Mouse (Mus musculus) stomach, postnatal 0 days (tissue): ENCODE measurements around the gene Rapgef3. TPM values are rescaled to one million over a fixed set of nuclear protein-coding genes. Genes with fewer than 3 reads are reported as not detected.

Experiments
- ATAC-seq: fragments of 200-750 bp; cut with Nextera tagmentation; 2 replicates; pipeline ENCODE4 v1.8.0; 2017; ENCODE audit not compliant: low FRiP score, low TSS enrichment
- DNase-seq: peaks from one replicate; pipeline ENCODE4 v3.0.0-alpha.2; 2016; ENCODE audit warnings: low spot score
- H3K27ac ChIP-seq: fragments of 300-500 bp; sonication (generic); replicated peaks from 2 replicates; pipeline ENCODE4 v1.5.1; 2014; ENCODE audit warnings: mild to moderate bottlenecking, control low read depth
- H3K27me3 ChIP-seq: fragments of 300-500 bp; sonication (generic); 2 replicates; pipeline ENCODE4 v1.6.1; 2014; ENCODE audit warnings: low read length; ENCODE audit not compliant: control insufficient read depth, insufficient read depth
- H3K36me3 ChIP-seq: fragments of 300-500 bp; sonication (generic); 2 replicates; pipeline ENCODE4 v1.6.1; 2014; ENCODE audit warnings: low read length, mixed read lengths; ENCODE audit not compliant: control insufficient read depth, insufficient read depth
- H3K4me1 ChIP-seq: fragments of 300-500 bp; sonication (generic); replicated peaks from 2 replicates; pipeline ENCODE4 v1.6.1; 2014; ENCODE audit warnings: antibody characterized with exemption; ENCODE audit not compliant: control insufficient read depth, insufficient read depth
- H3K4me2 ChIP-seq: fragments of 300-500 bp; sonication (generic); replicated peaks from 2 replicates; pipeline ENCODE4 v1.6.1; 2014; ENCODE audit warnings: low read depth, mild to moderate bottlenecking, control low read depth, moderate library complexity
- H3K4me3 ChIP-seq: fragments of 300-500 bp; sonication (generic); 2 replicates; pipeline ENCODE4 v1.5.1; 2014; ENCODE audit warnings: low read depth, low read length, control low read depth
- H3K9ac ChIP-seq: fragments of 300-500 bp; sonication (generic); 2 replicates; pipeline ENCODE4 v1.6.1; 2014; ENCODE audit warnings: mild to moderate bottlenecking, low read length, control low read depth, mixed read lengths
- H3K9me3 ChIP-seq: fragments of 300-500 bp; sonication (generic); 2 replicates; pipeline ENCODE4 v1.6.1; 2016; ENCODE audit warnings: low read length; ENCODE audit not compliant: control insufficient read depth
- CTCF ChIP-seq: IDR thresholded peaks from 2 replicates; pipeline ENCODE4 v1.5.1; 2016; ENCODE audit warnings: antibody characterized with exemption, low read depth, mild to moderate bottlenecking, moderate library complexity
- EP300 ChIP-seq: optimal IDR thresholded peaks from 2 replicates; pipeline ENCODE3; 2016; ENCODE audit warnings: antibody characterized with exemption
- WGBS: fragments of 180-500 bp; shearing (Covaris S2); extraction: QIAGEN DNeasy Blood & Tissue Kit; methylation state at CpG from one replicate; pipeline ENCODE4 v1.1.7; 2014; 5-methylcytosine and 5-hydroxymethylcytosine counted together
- polyA plus RNA-seq: library from polyadenylated mRNA; unstranded; fragments of >200 nt; fragmentation: Nextera tagmentation; extraction: Ambion mirVana; gene quantifications from 2 replicates; pipeline ENCODE4 v1.2.1, GENCODE M21; 2015

Gene Rapgef3
- polyA plus RNA-seq, 1 experiment from 2014 or later = 3.2 TPM

DNA sequence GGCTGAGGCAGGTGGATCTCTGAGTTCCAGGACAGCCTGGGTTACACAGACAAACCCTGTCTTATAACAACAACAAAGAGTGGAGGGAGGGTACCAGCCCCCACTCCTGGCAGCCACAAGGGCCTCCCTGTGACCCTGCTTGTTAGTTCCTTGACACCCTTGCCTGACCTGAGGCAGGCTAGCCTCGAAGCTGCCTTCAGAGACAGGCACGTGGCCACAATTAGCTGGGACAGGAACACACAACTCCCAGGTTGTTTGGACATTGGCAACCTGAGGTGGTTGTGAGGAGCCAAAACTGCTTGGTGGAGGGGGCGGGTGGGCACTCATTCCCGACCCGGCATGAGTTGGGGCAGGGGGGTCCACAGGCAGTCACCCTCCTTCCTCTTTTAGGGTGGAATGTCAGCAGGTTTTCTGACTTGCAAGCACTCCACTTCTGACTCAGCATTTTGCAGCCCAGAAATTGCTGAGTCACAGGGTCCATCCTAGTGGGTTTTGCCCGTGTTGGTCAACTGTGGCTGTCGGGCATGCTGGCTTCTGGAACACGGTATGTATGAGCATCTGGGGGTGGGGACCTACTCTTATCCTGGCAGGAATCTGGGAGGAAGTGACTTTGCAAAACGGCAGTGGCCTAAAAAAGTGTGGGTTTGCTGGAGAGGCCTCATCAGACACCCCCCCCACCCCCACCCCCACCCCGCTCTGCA, 18.8 kb upstream of the Rapgef3 start:
- Histone ChIP-seq H3K4me3 (no peak overlapping the region), H3K27ac (no peak overlapping the region), H3K9me3 (no peaks in the 10 kb centered on the region), H3K4me1 (peaks cover 5% of the 10 kb centered on the region; the same call in 1 of the 2 replicates), H3K36me3 (peaks cover 6% of the 10 kb centered on the region; the same call in 1 of the 2 replicates), H3K4me2 (no peak overlapping the region), H3K27me3 (no peaks in the 10 kb centered on the region), H3K9ac (no peak overlapping the region)
- DNase-seq (no peak), ATAC-seq (no peak)
- TF ChIP-seq EP300 (no peak), CTCF (no peak)
- WGBS = 60% methylated on average over 10 of the region's 10 CpGs

DNA sequence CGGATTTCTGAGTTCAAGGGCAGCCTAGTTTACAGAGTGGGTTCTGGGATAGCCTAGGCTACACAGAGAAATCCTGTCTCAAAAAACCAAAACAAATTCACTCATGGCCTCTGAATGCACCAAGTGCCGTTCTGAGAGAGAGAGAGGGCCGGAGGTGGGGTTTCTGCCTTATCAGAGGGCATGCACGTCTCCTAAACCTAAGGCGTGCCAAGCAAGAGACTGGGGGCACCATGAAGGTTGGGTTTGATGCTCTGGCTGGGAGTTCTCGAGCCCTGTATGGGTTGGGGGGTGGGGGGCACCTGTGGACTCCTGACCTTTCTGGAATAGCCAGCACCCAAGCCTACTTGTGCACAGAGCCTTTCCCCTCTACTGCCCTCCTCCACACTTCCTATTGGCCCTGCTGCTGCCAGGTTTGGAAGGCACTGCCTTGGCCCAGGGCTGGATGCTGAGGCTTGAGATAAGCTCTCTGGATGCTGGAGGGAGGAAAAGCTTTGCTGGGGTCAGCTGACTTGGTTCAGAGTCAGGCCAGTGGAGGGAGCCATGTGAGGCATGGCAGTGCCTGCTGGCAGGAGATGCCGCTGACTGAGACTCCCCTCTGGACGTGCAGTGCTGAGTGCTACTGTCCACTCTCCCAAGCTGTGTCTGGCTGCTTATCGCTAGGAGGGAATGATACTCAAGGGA, 18.1 kb upstream of the Rapgef3 start:
- Histone ChIP-seq H3K4me3 (no peak overlapping the region), H3K9me3 (no peaks in the 10 kb centered on the region), H3K4me1 (peaks cover 5% of the 10 kb centered on the region; the same call in 1 of the 2 replicates), H3K9ac (no peak overlapping the region), H3K27me3 (no peaks in the 10 kb centered on the region), H3K27ac (no peak overlapping the region), H3K4me2 (no peak overlapping the region), H3K36me3 (peaks cover 3% of the 10 kb centered on the region; the same call in 1 of the 2 replicates)
- DNase-seq = no peak
- TF ChIP-seq CTCF (peak; percentile 32; the same call in 1 of the 2 replicates), EP300 (no peak)
- WGBS = 81% methylated on average over 9 of the region's 9 CpGs
- no peak for ATAC-seq

DNA sequence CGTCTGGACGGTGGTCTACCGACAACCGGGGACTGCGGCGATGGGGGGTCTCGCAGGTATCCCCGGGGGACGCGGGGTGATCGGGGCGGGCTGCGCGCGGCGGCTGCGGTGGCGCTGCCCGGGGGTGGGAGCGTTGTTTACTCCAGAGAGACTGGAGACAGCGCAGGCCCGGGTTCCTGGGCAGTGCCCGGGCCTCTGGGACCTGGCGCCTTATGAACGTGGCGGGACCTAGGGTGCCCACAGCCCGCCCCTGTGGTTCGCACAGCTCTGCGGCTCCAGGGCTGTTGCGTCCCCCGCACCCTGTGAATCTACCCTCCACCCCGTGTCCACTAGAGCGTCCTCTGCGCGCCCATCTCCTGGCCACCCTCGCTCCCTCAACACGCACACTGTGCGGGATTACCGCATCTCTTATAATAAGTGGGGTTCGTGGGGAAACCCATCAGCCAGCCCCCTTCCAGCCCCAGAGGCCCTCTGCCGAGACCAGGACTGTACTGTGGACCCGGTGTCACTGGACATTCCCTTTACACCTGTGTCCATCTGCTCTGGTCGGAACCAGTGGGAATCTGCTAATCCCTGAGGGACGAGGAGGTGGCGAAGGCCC, 16.9 kb upstream of the Rapgef3 start:
- DNase-seq (no peak), ATAC-seq (peak; percentile 62)
- Histone ChIP-seq H3K4me1 (peaks cover 5% of the 10 kb centered on the region; the same call in 1 of the 2 replicates), H3K27me3 (no peaks in the 10 kb centered on the region), H3K9me3 (no peaks in the 10 kb centered on the region), H3K4me3 (peak overlapping the region; percentile 75), H3K4me2 (peak overlapping the region; percentile 86), H3K9ac (peak overlapping the region; percentile 86), H3K27ac (peak overlapping the region; percentile 40), H3K36me3 (no peaks in the 10 kb centered on the region)
- TF ChIP-seq CTCF (no peak), EP300 (no peak)
- 6% methylated on average over 45 of the region's 45 CpGs for WGBS

DNA sequence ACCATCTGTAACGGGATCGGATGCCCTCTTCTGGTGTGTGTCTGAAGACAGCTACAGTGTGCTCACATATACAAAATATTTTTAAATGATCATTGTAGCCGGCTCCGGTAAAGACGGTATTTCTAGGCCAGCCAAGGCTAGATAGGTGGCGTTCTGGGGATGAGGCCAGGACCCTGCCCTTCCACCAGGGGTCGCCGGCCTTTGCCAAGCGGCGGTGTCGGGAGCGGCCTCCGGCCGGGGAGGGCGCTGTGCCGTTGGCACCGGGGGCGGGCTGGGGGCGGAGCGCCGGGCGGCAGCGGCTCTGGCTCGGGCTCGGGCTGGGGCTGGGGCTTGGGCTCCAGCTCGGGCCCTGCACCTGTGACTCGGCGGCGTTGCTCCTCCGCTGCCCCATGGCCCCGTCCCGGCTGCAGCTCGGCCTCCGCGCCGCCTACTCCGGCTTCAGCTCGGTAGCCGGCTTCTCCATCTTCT, 16.4 kb upstream of the Rapgef3 start:
- Histone ChIP-seq H3K27me3 (no peaks in the 10 kb centered on the region), H3K27ac (peak overlapping the region; percentile 40), H3K4me2 (peak overlapping the region; percentile 86), H3K4me3 (peak overlapping the region; percentile 75), H3K9ac (peak overlapping the region; percentile 86), H3K4me1 (peaks cover 5% of the 10 kb centered on the region; the same call in 1 of the 2 replicates), H3K36me3 (no peaks in the 10 kb centered on the region), H3K9me3 (no peaks in the 10 kb centered on the region)
- no peak for TF ChIP-seq EP300
- peak; percentile 87 for TF ChIP-seq CTCF
- 2% methylated on average over 36 of the region's 39 CpGs for WGBS
- peak; percentile 87 for ATAC-seq
- peak; percentile 94 for DNase-seq

DNA sequence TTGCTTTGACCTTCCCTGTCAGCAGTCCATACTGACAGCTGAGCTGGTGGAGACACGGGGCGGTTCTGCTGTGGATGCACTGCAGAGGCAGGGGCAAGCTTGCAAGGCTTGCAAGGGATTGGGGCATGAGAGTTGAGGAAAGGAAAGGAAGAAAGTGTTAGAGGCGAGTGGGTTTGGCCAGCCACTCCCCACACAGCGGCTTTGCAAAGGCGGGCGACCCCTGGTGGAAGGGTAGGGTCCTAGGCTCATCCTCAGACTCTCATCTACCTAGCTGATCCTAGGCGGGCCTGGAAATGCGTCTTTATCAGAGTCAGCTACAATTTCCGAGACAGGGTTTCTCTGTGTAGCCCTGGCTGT, 15.0 kb upstream of the Rapgef3 start:
- Histone ChIP-seq H3K4me3 (no peak overlapping the region), H3K9me3 (no peaks in the 10 kb centered on the region), H3K4me2 (peak overlapping the region; percentile 45), H3K9ac (no peak overlapping the region), H3K27me3 (no peaks in the 10 kb centered on the region), H3K27ac (peak overlapping the region; percentile 65), H3K4me1 (0 out of 2 replicates have a peak, but pooled peaks cover 2% of the 10 kb centered on the region), H3K36me3 (no peaks in the 10 kb centered on the region)
- DNase-seq = peak; percentile 79
- WGBS = 9% methylated on average over 9 of the region's 9 CpGs
- TF ChIP-seq CTCF (peak; percentile 85), EP300 (no peak)
- peak; percentile 41; the same call in 1 of the 2 replicates for ATAC-seq
